Mouse (Mus musculus) left cerebral cortex, postnatal 36 days (tissue): Measurements from ENCODE around the gene Adcy5. TPM values are rescaled to one million over a fixed set of nuclear protein-coding genes. Genes with fewer than 3 reads are reported as not detected.

Experiments used
- DNase-seq, 2 experiments: peaks; one replicate each; pipeline ENCODE4 v3.0.0; 2021 to 2022; ENCODE audit warnings: low spot score in 2 of 2, mixed read lengths in 1 of 2
- intact Hi-C: fragments of 180-260 bp; cut with DNase I; formaldehyde crosslinking; loops from one replicate; pipeline ENCODE4 v1.15.1; 2025
- total RNA-seq, 2 experiments: library from RNA; stranded (reverse); gene quantifications; 2 replicates each; pipeline ENCODE4 v1.2.3; 2021

Adcy5 gene
- total RNA-seq, 2 experiments from 2014 or later: 123 to 144 TPM

DNA sequence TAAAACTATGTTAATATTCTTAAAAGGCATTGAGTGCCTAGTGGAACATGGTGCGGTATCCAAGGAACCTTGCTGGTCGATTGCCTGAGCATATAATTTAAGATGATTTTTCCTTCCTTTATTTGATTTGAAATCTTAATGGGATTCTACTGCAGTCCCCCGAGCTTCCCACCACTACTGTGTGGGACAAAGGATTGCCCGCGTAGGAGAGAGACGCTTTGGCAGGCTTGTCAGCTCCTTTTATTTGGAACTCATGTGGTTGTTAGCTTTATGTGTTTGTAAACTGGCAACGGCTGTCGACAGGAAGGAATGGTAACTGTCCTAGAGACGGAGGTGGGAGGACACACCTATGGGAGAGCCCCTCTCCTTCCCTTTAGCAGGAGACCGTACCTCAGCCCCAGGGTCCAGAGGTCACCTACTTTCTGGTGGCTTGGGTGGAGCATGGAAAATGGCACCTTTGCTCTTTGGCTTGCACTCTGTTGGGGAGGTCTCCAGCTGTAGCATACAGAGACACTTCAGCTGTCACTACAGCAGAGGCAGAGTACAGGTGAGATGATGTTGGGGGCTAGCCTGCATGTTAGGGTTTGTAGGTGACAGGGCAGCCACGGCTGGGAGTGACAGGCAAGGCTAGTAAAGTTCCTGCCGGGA lies 84.8 kb downstream of the Adcy5 start:
- intact Hi-C loops: no loop called here
- no peak for DNase-seq

DNA sequence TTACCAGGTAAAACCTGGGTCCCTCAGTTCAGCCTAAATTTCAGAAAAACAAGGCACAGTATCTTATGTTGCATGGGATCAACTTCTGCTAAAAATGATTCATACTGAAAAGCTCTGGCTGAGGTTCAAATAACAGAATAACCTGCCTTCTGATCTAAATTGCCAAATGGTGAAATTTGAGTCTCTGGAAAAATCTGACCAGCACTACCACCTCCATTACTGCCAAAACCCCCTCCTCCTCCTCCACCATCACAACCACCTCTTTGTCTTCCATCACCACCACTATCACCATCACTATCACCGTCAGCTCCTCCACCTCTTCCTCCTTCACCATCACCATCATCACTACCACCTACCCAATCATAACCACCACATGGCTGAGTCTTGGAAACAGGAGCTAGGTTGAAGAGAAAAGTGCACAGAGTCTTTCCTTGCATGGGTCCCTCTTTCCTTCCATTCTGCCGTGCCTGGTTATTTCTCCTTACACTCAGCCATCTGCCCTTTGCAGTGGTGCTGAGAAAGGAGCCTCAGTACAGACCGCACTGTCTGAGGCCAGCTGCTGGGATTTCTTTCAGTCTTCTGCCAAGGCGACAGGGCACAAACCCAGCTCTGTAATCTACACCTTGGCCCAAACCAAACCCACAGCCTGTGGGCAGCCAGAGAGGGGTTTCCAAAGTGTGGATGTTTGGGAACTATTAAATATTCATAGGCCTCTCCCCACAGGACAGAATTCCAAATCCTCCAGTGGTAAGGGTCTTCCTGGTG lies 85.5 kb downstream of the Adcy5 start:
- DNase-seq: no peak
- intact Hi-C loops: no loop called here

DNA sequence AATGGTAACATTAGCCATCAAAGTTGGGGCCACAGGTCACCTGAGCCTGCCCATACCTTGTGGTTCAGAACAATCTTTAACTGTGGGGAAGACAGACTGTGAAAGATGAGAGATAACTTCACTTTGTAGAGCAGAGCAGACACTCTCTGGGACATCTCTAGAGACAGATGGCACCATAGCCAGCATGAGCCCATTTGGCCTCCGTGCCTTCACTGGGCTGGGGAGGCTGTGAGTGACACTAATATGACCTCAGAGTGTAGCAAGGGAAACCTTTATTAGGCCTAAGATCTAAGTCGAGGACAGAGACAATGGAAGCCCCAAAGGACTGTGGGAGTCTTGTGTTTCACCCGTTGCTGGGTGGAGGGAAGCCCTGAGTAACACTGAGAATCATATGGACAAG lies 92.7 kb downstream of the Adcy5 start:
- intact Hi-C loops: no loop called here
- DNase-seq: no peak

DNA sequence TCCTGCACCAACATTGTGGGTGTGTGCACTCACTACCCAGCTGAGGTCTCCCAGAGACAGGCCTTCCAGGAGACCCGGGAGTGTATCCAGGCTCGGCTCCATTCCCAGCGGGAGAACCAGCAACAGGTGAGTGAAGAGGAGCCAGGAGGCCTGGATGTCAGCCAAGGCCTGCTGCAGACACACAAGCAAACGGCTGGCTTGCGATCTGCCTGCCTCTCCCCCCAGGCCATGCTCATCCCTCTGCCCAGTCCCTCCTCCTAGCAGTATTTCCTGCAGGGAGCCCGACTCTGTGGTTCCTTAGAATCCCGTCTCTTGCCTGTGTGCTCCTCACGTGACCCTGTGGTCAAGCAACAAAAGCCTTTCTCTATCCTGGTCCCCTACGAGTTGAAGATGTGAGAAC lies 94.1 kb downstream of the Adcy5 start:
- intact Hi-C loops: no loop called here
- no peak for DNase-seq

DNA sequence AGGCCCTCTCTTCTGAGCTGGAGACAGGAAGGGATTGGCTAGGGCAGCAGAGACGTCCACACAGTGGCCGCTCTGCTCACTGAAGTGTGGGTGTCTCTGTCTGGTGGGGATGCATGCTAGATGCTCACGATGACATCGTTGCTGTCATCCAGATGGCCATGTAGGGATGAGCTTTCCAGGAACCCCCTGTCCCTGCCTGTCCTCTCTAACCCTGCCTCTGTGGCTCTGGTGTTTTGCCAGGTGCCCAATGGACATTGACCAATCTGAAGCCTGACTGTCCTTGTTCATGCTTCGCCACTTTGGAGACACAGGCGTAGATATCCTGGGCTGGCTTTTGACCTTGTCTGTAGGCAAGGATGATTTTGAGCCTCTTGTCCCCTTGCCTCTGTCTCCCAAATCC lies 95.1 kb downstream of the Adcy5 start:
- DNase-seq: no peak
- intact Hi-C loops: no loop called here

DNA sequence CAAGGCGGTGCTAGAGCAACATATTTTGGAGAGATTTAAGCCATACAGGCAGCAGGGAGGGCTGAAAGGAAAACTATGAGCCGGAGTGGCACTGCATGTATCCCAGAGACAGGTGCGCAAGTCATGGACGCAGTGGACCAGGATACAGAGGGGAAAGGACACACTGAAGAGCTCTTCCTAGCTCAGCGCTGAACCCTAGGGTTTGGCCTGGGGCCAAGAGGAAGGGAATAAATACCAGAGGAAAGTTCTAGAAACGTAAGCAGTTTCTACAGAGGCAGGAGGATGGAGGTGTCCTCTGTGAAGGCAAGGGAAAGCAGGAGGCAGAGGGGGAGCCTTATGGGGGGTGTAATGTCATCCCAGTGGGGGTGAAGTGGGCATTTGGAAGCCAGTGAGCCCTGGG lies 97.0 kb downstream of the Adcy5 start:
- intact Hi-C loops: no loop called here

DNA sequence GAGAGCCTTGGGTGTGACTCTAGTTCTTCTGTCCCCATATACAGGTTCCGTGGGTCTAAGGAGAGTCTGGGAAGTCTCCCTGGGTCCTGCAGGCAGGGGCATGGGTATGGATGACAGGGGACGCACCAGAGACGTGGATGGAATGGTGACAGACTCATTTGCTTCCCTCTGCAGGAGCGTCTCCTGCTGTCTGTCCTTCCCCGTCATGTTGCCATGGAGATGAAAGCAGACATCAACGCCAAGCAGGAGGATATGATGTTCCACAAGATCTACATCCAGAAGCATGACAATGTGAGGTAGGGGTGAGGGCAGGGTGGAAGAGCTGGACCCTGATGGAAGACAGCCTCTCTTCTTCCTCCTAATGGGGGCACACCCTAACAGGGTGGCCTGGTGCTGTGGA lies 98.3 kb downstream of the Adcy5 start:
- no peak for DNase-seq

More for the DNA sequence above, 97.0 kb downstream of the Adcy5 start:
- DNase-seq: no peak

DNA sequence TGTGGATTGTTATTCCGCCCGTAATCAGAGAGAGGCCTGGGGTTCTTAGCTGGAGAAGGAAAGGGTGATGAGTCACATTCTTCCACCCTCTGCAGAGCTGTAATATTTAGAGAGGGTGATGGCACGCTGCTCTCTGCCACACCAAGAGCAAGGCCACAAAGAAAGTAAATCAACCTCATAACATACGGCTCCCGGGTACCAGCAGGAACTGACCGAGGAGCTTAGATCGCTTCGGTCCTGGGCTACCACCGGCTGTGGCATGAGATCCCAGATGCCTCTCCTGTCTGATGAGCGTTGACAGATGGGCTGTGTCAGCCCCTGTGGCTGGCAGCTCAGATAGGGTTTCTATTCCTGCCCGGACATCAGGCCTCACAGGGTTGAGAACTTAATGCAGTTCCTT lies 101.3 kb downstream of the Adcy5 start:
- DNase-seq: no peak
- intact Hi-C loops: no loop called here

More for the DNA sequence above, 98.3 kb downstream of the Adcy5 start:
- intact Hi-C loops: no loop called here

- intact Hi-C loops: loop anchor here (2.0 to 5.0 kb wide), 2 partner anchors 114 to 213 kb away; no protein-coding TSS in a partner anchor
- DNase-seq: peak; percentile 75 to 85
Observed at GRCm38 (mm10) chr16:35270353-35270934, 115.8 kb downstream of the Adcy5 start.

GRCm38 (mm10) chr16:35270945-35271344 lies 116.3 kb downstream of the Adcy5 start:
- intact Hi-C loops: loop anchor here (1.0 to 5.0 kb wide), 3 partner anchors 114 to 214 kb away; no protein-coding TSS in a partner anchor
- DNase-seq: no peak

DNA sequence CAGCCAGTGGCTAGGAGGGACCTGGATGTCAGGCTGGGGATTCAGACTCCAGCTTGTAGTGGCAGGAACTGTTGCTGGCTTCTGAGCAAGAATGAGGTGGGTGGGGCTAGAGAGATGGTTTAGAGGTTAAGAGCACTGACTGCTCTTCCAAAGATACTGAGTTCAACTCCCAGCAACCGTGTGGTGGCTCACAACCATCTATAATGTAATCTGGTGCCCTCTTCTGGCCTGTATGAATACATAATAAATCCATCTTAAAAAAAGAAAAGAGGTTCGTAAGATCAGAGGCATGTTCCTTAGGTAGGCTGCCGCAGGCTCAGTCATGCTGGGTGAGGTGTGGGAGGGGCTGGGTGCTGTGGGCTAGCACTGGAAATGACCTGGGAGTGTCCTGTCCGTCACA lies 116.9 kb downstream of the Adcy5 start:
- no peak for DNase-seq
- intact Hi-C loops: loop anchor here (1.0 to 5.0 kb wide), 3 partner anchors 115 to 214 kb away; no protein-coding TSS in a partner anchor

- DNase-seq: no peak
- intact Hi-C loops: loop anchor here (5.0 kb wide), 1 partner anchor 215 kb away; no protein-coding TSS in a partner anchor
Observed at GRCm38 (mm10) chr16:35272417-35272816, 117.7 kb downstream of the Adcy5 start.

GRCm38 (mm10) chr16:35278166-35278565 lies 123.5 kb downstream of the Adcy5 start:
- intact Hi-C loops: no loop called here
- no peak for DNase-seq

GRCm38 (mm10) chr16:35282456-35282855 lies 127.8 kb downstream of the Adcy5 start:
- intact Hi-C loops: no loop called here
- DNase-seq: no peak

DNA sequence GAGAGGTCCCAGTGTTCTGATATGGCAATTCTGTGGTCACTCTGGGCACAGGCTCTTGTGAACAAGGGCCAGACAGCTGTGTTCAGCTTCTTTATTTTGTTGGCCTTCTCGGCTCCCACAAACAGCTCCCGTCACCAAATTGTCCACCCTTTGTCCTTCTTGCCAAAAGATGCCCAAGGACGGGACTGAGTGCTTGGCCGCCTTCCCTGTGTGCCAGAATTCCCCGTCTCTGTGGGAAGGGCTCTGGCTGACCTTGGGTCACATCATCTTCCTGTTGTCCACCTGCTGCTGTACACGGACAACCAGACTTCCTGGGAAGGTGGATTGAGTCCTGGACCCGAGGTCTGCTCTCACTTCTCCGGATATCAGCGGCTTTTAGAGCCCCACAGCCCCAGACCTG lies 131.1 kb downstream of the Adcy5 start:
- intact Hi-C loops: no loop called here
- DNase-seq: no peak

GRCm38 (mm10) chr16:35287244-35287643 lies 132.6 kb downstream of the Adcy5 start:
- intact Hi-C loops: no loop called here
- DNase-seq: no peak

DNA sequence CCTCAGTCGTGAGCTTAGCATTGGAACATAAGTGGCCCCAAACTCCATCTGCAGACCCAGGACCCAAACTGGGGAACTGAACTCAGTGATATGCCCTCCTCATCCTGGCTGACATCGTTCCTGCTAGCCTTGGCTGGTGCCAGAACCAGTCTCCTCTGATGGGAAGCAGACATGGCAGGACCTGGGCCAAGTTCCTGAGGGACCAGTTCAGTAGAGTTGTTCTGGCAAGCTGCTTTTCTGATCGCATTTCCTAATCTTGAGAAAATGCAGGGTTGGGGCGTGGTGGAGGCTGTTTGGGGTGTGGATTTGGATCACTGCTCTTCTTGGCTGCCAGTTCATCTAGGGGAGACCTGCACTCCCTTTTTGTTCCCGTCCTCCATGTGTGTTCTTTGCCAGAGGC lies 143.1 kb downstream of the Adcy5 start:
- DNase-seq: no peak
- intact Hi-C loops: no loop called here

- intact Hi-C loops: no loop called here
- no peak for DNase-seq
Observed at GRCm38 (mm10) chr16:35300156-35300555, 145.5 kb downstream of the Adcy5 start.

DNA sequence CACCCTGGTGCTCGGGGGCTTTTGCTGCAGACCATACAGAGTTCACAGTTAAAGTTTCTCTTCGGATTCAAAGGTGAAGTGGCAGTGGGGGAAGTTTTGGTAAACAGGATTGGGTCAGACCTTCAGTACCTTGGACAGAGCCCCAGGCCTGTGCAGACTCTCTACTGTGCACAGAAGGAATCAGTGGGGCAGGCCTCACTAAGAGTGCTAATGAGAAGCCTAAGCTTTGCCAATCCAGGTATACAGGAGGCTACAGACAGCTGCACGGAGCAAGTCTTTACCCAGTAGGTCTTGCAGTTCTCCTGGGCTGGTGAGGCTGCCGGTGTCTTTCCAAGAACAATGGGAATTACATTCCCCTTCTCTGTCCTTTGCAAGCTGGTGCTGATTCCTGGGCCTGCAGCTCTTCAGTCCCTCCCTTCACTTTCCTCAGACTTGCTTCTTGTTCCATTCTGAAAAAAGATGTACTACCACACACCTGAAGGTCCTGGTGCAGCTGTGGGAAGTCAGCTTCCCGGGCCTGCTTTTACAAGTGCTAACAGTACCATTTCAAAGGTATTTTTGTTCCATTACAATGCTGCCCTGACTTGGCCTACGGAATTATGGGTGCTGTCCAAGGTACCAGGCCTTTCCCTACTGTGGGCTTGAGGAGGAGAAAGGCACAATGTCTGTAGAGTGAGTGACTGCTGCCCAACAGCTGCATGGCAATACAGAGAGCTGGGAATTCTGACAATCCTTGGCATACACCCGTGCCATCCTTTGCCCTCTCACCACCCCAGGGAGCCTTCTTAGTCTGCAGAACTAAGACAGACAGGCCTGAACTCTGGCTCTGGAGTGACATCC lies 148.0 kb downstream of the Adcy5 start:
- intact Hi-C loops: no loop called here
- DNase-seq: no peak

- intact Hi-C loops: no loop called here
Observed at GRCm38 (mm10) chr16:35303721-35304120, 149.0 kb downstream of the Adcy5 start.

More at GRCm38 (mm10) chr16:35303721-35304120, 149.0 kb downstream of the Adcy5 start:
- DNase-seq: no peak
